Mouse (Mus musculus) hindbrain, embryonic 14.5 days (tissue): Measurements from ENCODE around the gene Gsto1. TPM values are rescaled to one million over a fixed set of nuclear protein-coding genes. Genes with fewer than 3 reads are reported as not detected.
A peak's percentile ranks its signal among the peaks of the same experiment; 100 is the strongest.
"Not testable (repeated sequence)": the region's sequence is repeated elsewhere in the genome, so short reads cannot be mapped to it uniquely, and the experiment has no call there.

ENCODE experiments used
- ATAC-seq: fragments of 200-750 bp; cut with Nextera tagmentation; 2 replicates; pipeline ENCODE4 v1.8.0; 2017; ENCODE audit warnings: moderate number of reproducible peaks, mild to moderate bottlenecking, moderate TSS enrichment, moderate library complexity; ENCODE audit not compliant: low FRiP score
- DNase-seq: peaks from one replicate; pipeline ENCODE4 v3.0.0-alpha.2; 2015; ENCODE audit warnings: low spot score
- H3K27ac ChIP-seq: fragments of 300-500 bp; sonication (generic); 2 replicates; pipeline ENCODE4 v1.5.1; 2014; ENCODE audit warnings: mild to moderate bottlenecking, moderate library complexity
- H3K27me3 ChIP-seq: fragments of 300-500 bp; sonication (generic); 2 replicates; pipeline ENCODE4 v1.6.1; 2014; ENCODE audit warnings: mild to moderate bottlenecking, low read length, mixed read lengths; ENCODE audit not compliant: control insufficient read depth, insufficient read depth
- H3K36me3 ChIP-seq: fragments of 300-500 bp; sonication (generic); replicated peaks from 2 replicates; pipeline ENCODE4 v1.6.1; 2014; ENCODE audit not compliant: control insufficient read depth, insufficient read depth
- H3K4me1 ChIP-seq: fragments of 300-500 bp; sonication (generic); replicated peaks from 2 replicates; pipeline ENCODE4 v1.6.1; 2014; ENCODE audit warnings: antibody characterized with exemption, low read length, mixed read lengths; ENCODE audit not compliant: control insufficient read depth, insufficient read depth
- H3K4me2 ChIP-seq: fragments of 300-500 bp; sonication (generic); replicated peaks from 2 replicates; pipeline ENCODE4 v1.6.1; 2014; ENCODE audit warnings: mild to moderate bottlenecking, moderate library complexity
- H3K4me3 ChIP-seq: fragments of 300-500 bp; sonication (generic); replicated peaks from 2 replicates; pipeline ENCODE4 v1.5.1; 2014; ENCODE audit warnings: mild to moderate bottlenecking, low read length
- H3K9ac ChIP-seq: fragments of 300-500 bp; sonication (generic); 2 replicates; pipeline ENCODE4 v1.6.1; 2014
- H3K9me3 ChIP-seq: fragments of 300-500 bp; sonication (generic); 2 replicates; pipeline ENCODE4 v1.6.1; 2016; ENCODE audit warnings: low read length; ENCODE audit not compliant: control insufficient read depth
- WGBS: fragments of 180-500 bp; shearing (Covaris S2); extraction: QIAGEN DNeasy Blood & Tissue Kit; methylation state at CpG from one replicate; pipeline ENCODE4 v1.1.7; 2014; 5-methylcytosine and 5-hydroxymethylcytosine counted together
- polyA plus RNA-seq: library from polyadenylated mRNA; unstranded; fragments of >200 nt; fragmentation: Nextera tagmentation; extraction: Ambion mirVana; gene quantifications from 2 replicates; pipeline ENCODE4 v1.2.1, GENCODE M21; 2014

The Gsto1 gene
- polyA plus RNA-seq, 1 experiment from 2014 or later = 135 TPM

- no peak for DNase-seq
- Histone ChIP-seq H3K4me3 (no peak overlapping the region), H3K27ac (no peak overlapping the region), H3K36me3 (no peaks in the 10 kb centered on the region), H3K9ac (no peak overlapping the region), H3K9me3 (no peaks in the 10 kb centered on the region), H3K27me3 (no peaks in the 10 kb centered on the region), H3K4me2 (no peak overlapping the region), H3K4me1 (no peaks in the 10 kb centered on the region)
- 85% methylated on average over 14 of the region's 14 CpGs for whole genome bisulfite sequencing
- no peak for ATAC-seq
These were observed 24.8 kb upstream of the Gsto1 start for GRCm38 (mm10) chr19:47829913-47830450.

- Histone ChIP-seq H3K27ac (no peak overlapping the region), H3K4me2 (no peak overlapping the region), H3K27me3 (no peaks in the 10 kb centered on the region), H3K9me3 (no peaks in the 10 kb centered on the region), H3K36me3 (no peaks in the 10 kb centered on the region), H3K4me1 (no peaks in the 10 kb centered on the region), H3K4me3 (no peak overlapping the region), H3K9ac (no peak overlapping the region)
- ATAC-seq (no peak), DNase-seq (no peak)
- WGBS = 98% methylated on average over 8 of the region's 8 CpGs
These were observed 23.7 kb upstream of the Gsto1 start for GRCm38 (mm10) chr19:47831111-47831510.

- no peak overlapping the region for H3K9ac ChIP-seq
- DNase-seq = no peak
- no peaks in the 10 kb centered on the region for H3K27me3 ChIP-seq
- no peaks in the 10 kb centered on the region for H3K9me3 ChIP-seq
- no peaks in the 10 kb centered on the region for H3K4me1 ChIP-seq
- ATAC-seq = no peak
- no peak overlapping the region for H3K4me3 ChIP-seq
- H3K4me2 ChIP-seq = no peak overlapping the region
- H3K36me3 ChIP-seq = no peaks in the 10 kb centered on the region
- WGBS = 87% methylated on average over 16 of the region's 16 CpGs
- no peak overlapping the region for H3K27ac ChIP-seq
These were observed 22.5 kb upstream of the Gsto1 start for GRCm38 (mm10) chr19:47832316-47832715.

- WGBS = 96% methylated on average over 5 of the region's 5 CpGs
- H3K36me3 ChIP-seq = no peaks in the 10 kb centered on the region
- no peaks in the 10 kb centered on the region for H3K9me3 ChIP-seq
- 0 out of 2 replicates have a peak, but pooled peaks cover 3% of the 10 kb centered on the region for H3K4me1 ChIP-seq
- H3K4me3 ChIP-seq = no peak overlapping the region
- no peaks in the 10 kb centered on the region for H3K27me3 ChIP-seq
- no peak overlapping the region for H3K9ac ChIP-seq
- ATAC-seq (no peak), DNase-seq (no peak)
- no peak overlapping the region for H3K4me2 ChIP-seq
- no peak overlapping the region for H3K27ac ChIP-seq
These were observed 20.2 kb upstream of the Gsto1 start for GRCm38 (mm10) chr19:47834614-47835013.

- Histone ChIP-seq H3K27me3 (no peaks in the 10 kb centered on the region), H3K36me3 (no peaks in the 10 kb centered on the region), H3K4me2 (no peak overlapping the region), H3K4me1 (0 out of 2 replicates have a peak, but pooled peaks cover 3% of the 10 kb centered on the region), H3K9ac (no peak overlapping the region), H3K9me3 (no peaks in the 10 kb centered on the region), H3K27ac (no peak overlapping the region), H3K4me3 (no peak overlapping the region)
- WGBS = 80% methylated on average over 7 of the region's 7 CpGs
- no peak for ATAC-seq
- no peak for DNase-seq
These were observed 19.0 kb upstream of the Gsto1 start for GRCm38 (mm10) chr19:47835776-47836175.

DNA sequence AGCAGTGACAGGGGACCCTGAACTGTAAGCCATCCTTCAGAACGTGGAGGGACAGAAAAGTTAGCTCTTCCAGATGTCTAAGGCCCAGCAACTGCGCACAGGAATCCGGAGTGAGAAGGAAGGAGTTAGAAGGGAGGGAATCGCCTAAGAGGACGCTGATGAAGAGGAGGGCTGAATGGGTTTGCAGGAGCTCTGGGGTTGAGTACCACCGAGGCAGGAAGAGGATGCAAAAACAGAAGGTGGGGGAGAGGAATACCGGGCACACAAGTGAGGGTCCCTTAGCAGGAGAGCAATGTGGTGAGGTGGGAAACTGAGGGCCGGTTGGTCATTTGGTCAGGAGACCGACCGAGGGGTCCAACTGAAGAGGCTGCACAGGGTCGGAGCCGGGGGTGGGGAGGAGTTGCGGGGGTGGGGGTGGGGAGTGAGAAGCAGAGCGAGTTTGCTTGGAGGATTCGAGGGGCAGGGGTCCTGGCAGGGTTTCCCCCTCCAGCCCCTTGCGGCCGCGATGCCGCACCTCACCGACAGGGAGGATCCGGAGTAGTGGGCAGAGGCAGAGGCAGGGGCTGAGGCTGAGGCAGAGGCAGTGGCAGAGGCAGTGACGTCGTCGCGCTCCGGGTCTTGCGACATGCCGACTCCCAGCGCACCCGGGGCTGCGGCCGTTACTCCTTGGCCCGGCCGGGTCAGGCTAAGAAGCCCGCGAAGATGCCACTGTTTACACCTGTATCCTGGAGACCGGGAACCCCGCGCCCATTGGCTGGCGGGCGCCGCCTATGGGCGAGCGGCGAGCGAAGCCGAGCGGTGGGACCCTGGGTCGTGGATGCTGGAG lies 17.9 kb upstream of the Gsto1 start:
- peak overlapping the region; percentile 57 for H3K4me3 ChIP-seq
- H3K4me2 ChIP-seq = peak overlapping the region; percentile 82
- no peaks in the 10 kb centered on the region for H3K9me3 ChIP-seq
- no peaks in the 10 kb centered on the region for H3K27me3 ChIP-seq
- peak overlapping the region; percentile 51 for H3K9ac ChIP-seq
- no peaks in the 10 kb centered on the region for H3K36me3 ChIP-seq
- H3K4me1 ChIP-seq = 0 out of 2 replicates have a peak, but pooled peaks cover 3% of the 10 kb centered on the region
- no peak overlapping the region for H3K27ac ChIP-seq
- ATAC-seq = peak; percentile 93
- WGBS = 3% methylated on average over 47 of the region's 49 CpGs
- DNase-seq = peak; percentile 78

DNA sequence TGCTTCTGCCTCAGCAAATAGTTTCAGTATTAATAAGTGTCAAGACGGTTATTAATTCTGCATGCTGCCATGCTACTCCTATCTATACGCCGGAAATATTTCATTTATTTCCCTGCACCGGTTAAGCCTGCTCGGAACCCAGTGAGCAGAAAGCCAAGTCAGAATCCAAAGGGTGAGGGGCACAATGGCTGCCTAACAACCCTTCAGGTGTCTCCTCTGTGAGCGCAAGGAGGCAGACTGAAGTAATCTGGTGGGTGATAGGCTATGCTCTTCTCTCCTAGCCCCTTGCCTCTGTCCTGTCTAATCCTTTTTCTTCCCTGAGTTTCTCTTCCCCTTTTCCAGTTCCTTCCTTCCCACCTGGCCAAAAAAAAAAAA lies 17.3 kb upstream of the Gsto1 start:
- Histone ChIP-seq H3K27ac (no peak overlapping the region), H3K9ac (peak overlapping the region; percentile 51), H3K9me3 (no peaks in the 10 kb centered on the region), H3K27me3 (no peaks in the 10 kb centered on the region), H3K4me2 (peak overlapping the region; percentile 82), H3K4me1 (0 out of 2 replicates have a peak, but pooled peaks cover 3% of the 10 kb centered on the region), H3K36me3 (no peaks in the 10 kb centered on the region), H3K4me3 (peak overlapping the region; percentile 57)
- DNase-seq (no peak), ATAC-seq (peak; percentile 59; the same call in 1 of the 2 replicates)
- WGBS = 4% methylated on average over 6 of the region's 6 CpGs

DNA sequence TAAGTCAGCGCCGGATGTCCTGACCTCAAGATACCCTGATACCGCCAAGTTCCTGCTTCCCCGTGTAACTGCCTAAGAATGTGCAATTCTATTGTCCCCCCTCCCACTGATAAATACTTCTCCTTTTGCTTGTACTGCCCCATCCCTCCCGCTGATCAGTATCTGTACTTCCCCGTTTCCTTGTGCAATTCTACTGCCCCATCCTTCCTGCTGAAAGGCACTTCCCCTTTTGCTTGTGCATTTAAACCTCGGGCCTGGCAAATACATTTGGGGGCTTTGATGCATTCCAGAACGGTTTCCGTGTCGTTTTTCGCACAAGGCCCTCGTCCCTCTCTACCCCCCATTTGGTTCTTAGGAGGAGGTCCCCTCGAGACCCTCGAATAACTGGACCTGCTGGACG lies 13.5 kb upstream of the Gsto1 start:
- DNase-seq, H3K36me3 ChIP-seq, H3K9me3 ChIP-seq, H3K4me2 ChIP-seq, H3K27me3 ChIP-seq, H3K4me1 ChIP-seq, H3K4me3 ChIP-seq, ATAC-seq, H3K9ac ChIP-seq, H3K27ac ChIP-seq: not testable (repeated sequence)
- WGBS = 81% methylated on average over 13 of the region's 15 CpGs

- Histone ChIP-seq H3K27ac (no peak overlapping the region), H3K9ac (no peak overlapping the region), H3K27me3 (no peaks in the 10 kb centered on the region), H3K4me1 (no peaks in the 10 kb centered on the region), H3K9me3 (no peaks in the 10 kb centered on the region), H3K36me3 (no peaks in the 10 kb centered on the region), H3K4me3 (no peak overlapping the region), H3K4me2 (no peak overlapping the region)
- ATAC-seq = no peak
- DNase-seq = no peak
- WGBS = 79% methylated on average over 3 of the region's 3 CpGs
These were observed 5.0 kb upstream of the Gsto1 start for GRCm38 (mm10) chr19:47849735-47850134.
